Mouse (Mus musculus): ENCODE results near the gene Angel1. TPM values are rescaled to one million over a fixed set of nuclear protein-coding genes. Genes with fewer than 3 reads are reported as not detected.

Gene Angel1
- polyA plus RNA-seq, 1 experiment from 2014 or later: 12.1 TPM

- ATAC-seq (ENCODE audit: insufficient number of reproducible peaks, low FRiP score, low TSS enrichment, low read depth): no peak
Measured at GRCm38 (mm10) chr12:86764060-86764459, 37.8 kb upstream of the Angel1 start.

GRCm38 (mm10) chr12:86761036-86761435 lies 34.8 kb upstream of the Angel1 start:
- ATAC-seq (ENCODE audit: insufficient number of reproducible peaks, low FRiP score, low TSS enrichment, low read depth): no peak
- H3K36me3 ChIP-seq: no peaks in the 10 kb centered on the region
- H3K4me2 ChIP-seq (replicated peaks): no peak overlapping the region
- H3K4me1 ChIP-seq: no peaks in the 10 kb centered on the region
- H3K9me3 ChIP-seq (replicated peaks): no peaks in the 10 kb centered on the region
- H3K27ac ChIP-seq (replicated peaks): no peak overlapping the region
- no peak overlapping the region for H3K4me3 ChIP-seq (replicated peaks)
- no peak overlapping the region for H3K9ac ChIP-seq
- no peaks in the 10 kb centered on the region for H3K27me3 ChIP-seq
- WGBS: 73% methylated on average over 13 of the region's 13 CpGs

More at GRCm38 (mm10) chr12:86764060-86764459, 37.8 kb upstream of the Angel1 start:
- no peak overlapping the region for H3K27ac ChIP-seq (replicated peaks)
- H3K9me3 ChIP-seq (replicated peaks): no peaks in the 10 kb centered on the region
- peaks cover 7% of the 10 kb centered on the region; the same call in 1 of the 2 replicates for H3K4me1 ChIP-seq
- WGBS: 63% methylated on average over 6 of the region's 6 CpGs
- no peak overlapping the region for H3K9ac ChIP-seq
- H3K4me3 ChIP-seq (replicated peaks): no peak overlapping the region
- no peak overlapping the region for H3K4me2 ChIP-seq (replicated peaks)
- H3K36me3 ChIP-seq: no peaks in the 10 kb centered on the region
- H3K27me3 ChIP-seq: no peaks in the 10 kb centered on the region

- Histone ChIP-seq H3K4me1 (no peaks in the 10 kb centered on the region), H3K27me3 (no peaks in the 10 kb centered on the region; the same call in 1 of the 2 replicates), H3K36me3 (no peaks in the 10 kb centered on the region), H3K4me2 (replicated peaks) (no peak within 1 kb of the TSS), H3K9me3 (replicated peaks) (no peaks in the 10 kb centered on the region), H3K4me3 (replicated peaks) (no peak within 1 kb of the TSS), H3K9ac (no peak within 1 kb of the TSS), H3K27ac (replicated peaks) (no peak within 1 kb of the TSS)
- 74% methylated on average over 8 of the region's 8 CpGs for WGBS
- no peak for ATAC-seq (ENCODE audit: insufficient number of reproducible peaks, low FRiP score, low TSS enrichment, low read depth)
Measured at GRCm38 (mm10) chr12:86734319-86734810, 8.1 kb upstream of the Angel1 start, which contains the start of gene Lrrc74a. TSS of gene Lrrc74a (plus strand) at chr12:86734369.

- no peaks in the 10 kb centered on the region for H3K36me3 ChIP-seq
- peak overlapping the region; percentile 58 for H3K27ac ChIP-seq (replicated peaks)
- H3K27me3 ChIP-seq: no peaks in the 10 kb centered on the region
- H3K9me3 ChIP-seq (replicated peaks): no peaks in the 10 kb centered on the region
- peaks cover 21% of the 10 kb centered on the region; the same call in 1 of the 2 replicates for H3K4me1 ChIP-seq
- peak overlapping the region; percentile 93 for H3K4me2 ChIP-seq (replicated peaks)
- H3K4me3 ChIP-seq (replicated peaks): peak overlapping the region; percentile 80
- no peak for ATAC-seq (ENCODE audit: insufficient number of reproducible peaks, low FRiP score, low TSS enrichment, low read depth)
- under 1% methylated on average over 19 of the region's 19 CpGs for WGBS
- peak overlapping the region; percentile 58 for H3K9ac ChIP-seq
Measured at GRCm38 (mm10) chr12:86725706-86726105, 554 bp downstream of the Angel1 start.

GRCm38 (mm10) chr12:86724300-86724699 lies 2.0 kb downstream of the Angel1 start:
- ATAC-seq (ENCODE audit: insufficient number of reproducible peaks, low FRiP score, low TSS enrichment, low read depth): no peak
- no peak overlapping the region for H3K27ac ChIP-seq (replicated peaks)
- no peaks in the 10 kb centered on the region for H3K9me3 ChIP-seq (replicated peaks)
- no peak overlapping the region for H3K4me3 ChIP-seq (replicated peaks)
- no peak overlapping the region for H3K9ac ChIP-seq
- H3K4me2 ChIP-seq (replicated peaks): no peak overlapping the region; the same call in 1 of the 2 replicates
- no peaks in the 10 kb centered on the region for H3K27me3 ChIP-seq
- no peaks in the 10 kb centered on the region for H3K36me3 ChIP-seq
- H3K4me1 ChIP-seq: peaks cover 32% of the 10 kb centered on the region
- 68% methylated on average over 2 of the region's 2 CpGs for WGBS

- Histone ChIP-seq H3K27me3 (no peaks in the 10 kb centered on the region), H3K9ac (no peak overlapping the region), H3K4me3 (replicated peaks) (no peak overlapping the region), H3K36me3 (no peaks in the 10 kb centered on the region), H3K9me3 (replicated peaks) (no peaks in the 10 kb centered on the region), H3K27ac (replicated peaks) (no peak overlapping the region), H3K4me2 (replicated peaks) (no peak overlapping the region), H3K4me1 (peaks cover 32% of the 10 kb centered on the region)
- 67% methylated on average over 5 of the region's 5 CpGs for WGBS
- no peak for ATAC-seq (ENCODE audit: insufficient number of reproducible peaks, low FRiP score, low TSS enrichment, low read depth)
Measured at GRCm38 (mm10) chr12:86721453-86721852, 4.8 kb downstream of the Angel1 start.

GRCm38 (mm10) chr12:86719961-86720639 lies 6.2 kb downstream of the Angel1 start:
- Histone ChIP-seq H3K4me2 (replicated peaks) (no peak overlapping the region), H3K27me3 (no peaks in the 10 kb centered on the region), H3K4me3 (replicated peaks) (no peak overlapping the region), H3K27ac (replicated peaks) (no peak overlapping the region), H3K9ac (no peak overlapping the region), H3K36me3 (no peaks in the 10 kb centered on the region), H3K4me1 (peaks cover 27% of the 10 kb centered on the region), H3K9me3 (replicated peaks) (no peaks in the 10 kb centered on the region)
- 68% methylated on average over 18 of the region's 18 CpGs for WGBS
- no peak for ATAC-seq (ENCODE audit: insufficient number of reproducible peaks, low FRiP score, low TSS enrichment, low read depth)

GRCm38 (mm10) chr12:86716962-86717361 lies 9.3 kb downstream of the Angel1 start:
- Histone ChIP-seq H3K4me3 (replicated peaks) (no peak overlapping the region), H3K27me3 (no peaks in the 10 kb centered on the region), H3K4me1 (peaks cover 17% of the 10 kb centered on the region), H3K36me3 (no peaks in the 10 kb centered on the region), H3K9me3 (replicated peaks) (no peaks in the 10 kb centered on the region), H3K4me2 (replicated peaks) (no peak overlapping the region), H3K27ac (replicated peaks) (no peak overlapping the region), H3K9ac (no peak overlapping the region)
- 78% methylated on average over 11 of the region's 11 CpGs for WGBS
- no peak for ATAC-seq (ENCODE audit: insufficient number of reproducible peaks, low FRiP score, low TSS enrichment, low read depth)

- Histone ChIP-seq H3K27me3 (no peaks in the 10 kb centered on the region), H3K4me3 (replicated peaks) (no peak overlapping the region), H3K9ac (no peak overlapping the region), H3K9me3 (replicated peaks) (no peaks in the 10 kb centered on the region), H3K36me3 (no peaks in the 10 kb centered on the region), H3K27ac (replicated peaks) (no peak overlapping the region), H3K4me1 (peaks cover 8% of the 10 kb centered on the region), H3K4me2 (replicated peaks) (no peak overlapping the region)
- 63% methylated on average over 5 of the region's 5 CpGs for WGBS
- 0 out of 2 replicates have a peak, but pooled peaks have one; percentile 30 for ATAC-seq (ENCODE audit: insufficient number of reproducible peaks, low FRiP score, low TSS enrichment, low read depth)
Measured at GRCm38 (mm10) chr12:86715401-86715800, 10.9 kb downstream of the Angel1 start.

GRCm38 (mm10) chr12:86714026-86714425 lies 12.2 kb downstream of the Angel1 start:
- H3K27ac ChIP-seq (replicated peaks): no peak overlapping the region
- ATAC-seq (ENCODE audit: insufficient number of reproducible peaks, low FRiP score, low TSS enrichment, low read depth): no peak

GRCm38 (mm10) chr12:86705843-86706242 lies 20.4 kb downstream of the Angel1 start:
- ATAC-seq (ENCODE audit: insufficient number of reproducible peaks, low FRiP score, low TSS enrichment, low read depth): no peak
- no peaks in the 10 kb centered on the region for H3K9me3 ChIP-seq (replicated peaks)
- no peaks in the 10 kb centered on the region for H3K27me3 ChIP-seq
- no peak overlapping the region for H3K4me2 ChIP-seq (replicated peaks)
- 0 out of 2 replicates have a peak, but pooled peaks cover 3% of the 10 kb centered on the region for H3K36me3 ChIP-seq
- peaks cover 4% of the 10 kb centered on the region; the same call in 1 of the 2 replicates for H3K4me1 ChIP-seq
- no peak overlapping the region for H3K9ac ChIP-seq
- WGBS: 79% methylated on average over 5 of the region's 5 CpGs
- H3K27ac ChIP-seq (replicated peaks): no peak overlapping the region
- H3K4me3 ChIP-seq (replicated peaks): no peak overlapping the region

More at GRCm38 (mm10) chr12:86714026-86714425, 12.2 kb downstream of the Angel1 start:
- WGBS: 62% methylated on average over 5 of the region's 5 CpGs
- Histone ChIP-seq H3K4me3 (replicated peaks) (no peak overlapping the region), H3K27me3 (no peaks in the 10 kb centered on the region), H3K4me1 (no peaks in the 10 kb centered on the region), H3K36me3 (no peaks in the 10 kb centered on the region), H3K9ac (no peak overlapping the region), H3K4me2 (replicated peaks) (no peak overlapping the region), H3K9me3 (replicated peaks) (no peaks in the 10 kb centered on the region)
